Mouse (Mus musculus) frontal cortex, postnatal 36 days (tissue): ENCODE measurements at regions not wholly inside any gene's neighbourhood (a gene's known extent, or its start where the extent isn't known, plus 50 kb on each side); places are given as distances from the start of the nearest gene placed in this dataset.
A peak's percentile ranks its signal among the peaks of the same experiment; 100 is the strongest.

Source experiments
- DNase-seq, 2 experiments: peaks; one replicate each; pipeline ENCODE4 v3.0.0; 2022; ENCODE audit warnings: low spot score in 2 of 2

GRCm38 (mm10) chr14:62173835-62174530 is 118.4 kb upstream of the Rnaseh2b start:
- peak; percentile 56 to 59 for DNase-seq

- no peak for DNase-seq
Observed at GRCm38 (mm10) chr14:62175384-62176048, 116.9 kb upstream of the Rnaseh2b start.

- no peak for DNase-seq
Observed at GRCm38 (mm10) chr14:62177509-62177908, 114.9 kb upstream of the Rnaseh2b start.

GRCm38 (mm10) chr14:62187360-62187759 is 105.0 kb upstream of the Rnaseh2b start:
- no peak for DNase-seq

GRCm38 (mm10) chr14:62188147-62188885 is 104.1 kb upstream of the Rnaseh2b start:
- peak in 1 of 2 experiments; percentile 41 for DNase-seq

- no peak for DNase-seq
Observed at GRCm38 (mm10) chr14:62191624-62192023, 100.8 kb upstream of the Rnaseh2b start.

- no peak for DNase-seq
Observed at GRCm38 (mm10) chr14:62192814-62193213, 99.6 kb upstream of the Rnaseh2b start.

- no peak for DNase-seq
Observed at GRCm38 (mm10) chr14:62193371-62193770, 99.0 kb upstream of the Rnaseh2b start.

- peak in 1 of 2 experiments; percentile 10 for DNase-seq
Observed at GRCm38 (mm10) chr14:62196776-62197175, 95.6 kb upstream of the Rnaseh2b start.

- DNase-seq = no peak
Observed at GRCm38 (mm10) chr14:62198476-62199190, 93.8 kb upstream of the Rnaseh2b start.

GRCm38 (mm10) chr14:62215071-62215470 is 77.3 kb upstream of the Rnaseh2b start:
- DNase-seq = no peak

GRCm38 (mm10) chr14:62216995-62217394 is 75.4 kb upstream of the Rnaseh2b start:
- no peak for DNase-seq

- no peak for DNase-seq
Observed at GRCm38 (mm10) chr14:62217971-62218370, 74.4 kb upstream of the Rnaseh2b start.

GRCm38 (mm10) chr14:62218716-62219115 is 73.7 kb upstream of the Rnaseh2b start:
- no peak for DNase-seq

GRCm38 (mm10) chr14:62220770-62221169 is 71.6 kb upstream of the Rnaseh2b start:
- DNase-seq = no peak
